Mouse (Mus musculus) MEL (cell line): Measurements from ENCODE around the gene Fank1.

Experiments used
- CTCF ChIP-seq, 3 experiments: IDR thresholded peaks in 2 of 3; conservative IDR thresholded peaks in 1 of 3; 2 replicates each; pipeline ENCODE4 v1.5.1; 2011 to 2012; ENCODE audit warnings: low read length in 3 of 3, low read depth in 2 of 3, mild to moderate bottlenecking in 2 of 3, improper control_type of control experiment in 1 of 3, inconsistent platforms in 1 of 3, mixed read lengths in 1 of 3, moderate library complexity in 1 of 3; ENCODE audit not compliant: control insufficient read depth in 1 of 3, insufficient read depth in 1 of 3, poor library complexity in 1 of 3, severe bottlenecking in 1 of 3
- MAX ChIP-seq: IDR thresholded peaks from 2 replicates; pipeline ENCODE4 v1.6.1; 2011; ENCODE audit warnings: low read length, improper control_type of control experiment
- MXI1 ChIP-seq: IDR thresholded peaks from 2 replicates; pipeline ENCODE4 v1.6.1; 2011; ENCODE audit warnings: mild to moderate bottlenecking, low read depth, low read length, improper control_type of control experiment
- NRF1 ChIP-seq: IDR thresholded peaks from 2 replicates; pipeline ENCODE4 v1.6.1; 2014; ENCODE audit warnings: low read depth, mild to moderate bottlenecking, inconsistent platforms, low read length, improper control_type of control experiment, moderate library complexity; ENCODE audit not compliant: poor library complexity, insufficient read depth, severe bottlenecking
- POLR2A ChIP-seq, 2 experiments: IDR thresholded peaks; 2 replicates each; pipeline ENCODE4 v1.6.1; 2011 to 2012; ENCODE audit warnings: low read length in 2 of 2, mild to moderate bottlenecking in 2 of 2, control low read depth in 1 of 2, improper control_type of control experiment in 1 of 2, low read depth in 1 of 2, moderate library complexity in 1 of 2; ENCODE audit not compliant: control insufficient read depth in 1 of 2, insufficient read depth in 1 of 2, poor library complexity in 1 of 2
- TCF12 ChIP-seq: IDR thresholded peaks from 2 replicates; pipeline ENCODE4 v1.6.1; 2014; ENCODE audit warnings: low read depth, mild to moderate bottlenecking, inconsistent platforms, low read length, improper control_type of control experiment, moderate library complexity
- UBTF ChIP-seq: IDR thresholded peaks from 2 replicates; pipeline ENCODE4 v1.6.1; 2012; ENCODE audit warnings: low read depth, mild to moderate bottlenecking, inconsistent platforms, low read length, improper control_type of control experiment, moderate library complexity, borderline replicate concordance; ENCODE audit not compliant: insufficient read depth

DNA sequence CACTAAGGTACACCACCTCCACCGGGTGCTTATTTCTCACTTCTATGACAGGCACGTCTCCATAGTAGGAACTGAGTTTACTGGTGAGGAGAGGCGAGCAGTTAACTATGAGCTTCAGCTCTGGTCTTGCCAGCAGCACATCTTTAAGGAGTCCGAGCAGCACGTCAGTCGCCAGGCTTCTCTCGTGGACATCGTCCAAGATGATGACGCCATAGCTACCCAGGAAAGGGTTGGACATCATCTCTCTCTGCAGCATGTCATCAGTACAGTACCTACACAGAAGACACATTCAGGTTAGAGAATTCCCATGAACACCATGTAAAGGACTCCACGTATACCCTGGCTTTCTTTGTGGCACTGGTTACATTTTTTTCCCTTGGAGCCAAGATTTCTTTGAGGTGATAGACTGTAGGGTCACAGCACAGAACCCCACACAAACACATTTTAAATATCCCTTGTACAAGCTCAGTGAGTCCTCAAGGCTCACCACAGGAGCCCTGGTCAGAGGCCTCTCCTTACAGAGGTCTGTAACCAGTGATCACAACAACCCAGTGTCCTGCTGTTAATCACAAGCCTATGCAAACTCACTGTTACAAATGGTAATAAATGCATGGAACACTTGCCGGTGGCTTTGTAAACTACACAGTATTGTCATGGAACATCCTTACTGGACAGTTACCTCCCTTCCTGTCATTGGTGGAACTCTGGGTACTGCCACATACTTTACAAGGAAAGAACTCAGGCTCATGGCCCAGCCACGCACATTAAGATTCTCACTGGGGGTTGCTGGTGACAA lies 33.9 kb upstream of the Fank1 start:
- TF ChIP-seq TCF12 (no peak), MXI1 (no peak), CTCF (IDR thresholded peaks at IDR 0.05 in 2 of 3, conservative IDR thresholded peaks at IDR 0.05 in 1 of 3; ENCODE audit: control insufficient read depth in 1 of 3, insufficient read depth in 1 of 3, low read depth in 2 of 3, low read length in 3 of 3, poor library complexity in 1 of 3, severe bottlenecking in 1 of 3) (no peak), POLR2A (IDR thresholded peaks at IDR 0.05; ENCODE audit: control insufficient read depth in 1 of 2, insufficient read depth in 1 of 2, low read depth in 1 of 2, low read length in 2 of 2, poor library complexity in 1 of 2) (no peak), UBTF (no peak), NRF1 (no peak), MAX (no peak)
